Mouse (Mus musculus) CD4-positive naive resting alpha-beta T cell, adult 57 days (primary cell): ENCODE data around the gene Cyct. TPM values are rescaled to one million over a fixed set of nuclear protein-coding genes. Genes with fewer than 3 reads are reported as not detected.

Source experiments
- total RNA-seq: library from RNA; stranded (reverse); gene quantifications from one replicate; pipeline ENCODE4 v1.2.4, GENCODE M21; 2023

Cyct gene
- not detected for total RNA-seq

DNA sequence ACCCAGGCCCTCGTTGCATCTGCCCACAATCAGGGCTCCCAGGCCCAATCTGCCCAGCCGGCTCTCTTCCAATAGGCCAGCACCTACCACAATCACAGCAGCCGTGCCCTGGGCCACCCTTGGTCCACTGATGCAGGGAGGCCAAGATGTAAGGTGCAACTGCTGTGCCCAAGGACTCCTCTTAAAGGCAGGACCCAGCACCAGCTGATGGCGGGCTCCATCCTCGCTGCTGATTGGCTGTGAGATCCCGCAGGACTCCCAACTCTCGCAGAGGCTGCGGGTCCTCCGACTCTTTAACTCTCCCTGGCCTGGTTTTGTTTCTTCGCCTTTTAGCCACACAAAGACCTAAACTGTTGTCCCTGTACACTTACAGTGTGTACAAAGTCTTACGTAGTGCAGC is at the start of gene Cyct:
TSS of gene Cyct (minus strand) at position 225 of the 400 bp plus-strand sequence.

GRCm38 (mm10) chr2:76406151-76406936 is 46.1 kb upstream of the Cyct start, which contains the start of gene Osbpl6:
Gene Osbpl6, plus strand, starts transcription at chr2:76406508.

DNA sequence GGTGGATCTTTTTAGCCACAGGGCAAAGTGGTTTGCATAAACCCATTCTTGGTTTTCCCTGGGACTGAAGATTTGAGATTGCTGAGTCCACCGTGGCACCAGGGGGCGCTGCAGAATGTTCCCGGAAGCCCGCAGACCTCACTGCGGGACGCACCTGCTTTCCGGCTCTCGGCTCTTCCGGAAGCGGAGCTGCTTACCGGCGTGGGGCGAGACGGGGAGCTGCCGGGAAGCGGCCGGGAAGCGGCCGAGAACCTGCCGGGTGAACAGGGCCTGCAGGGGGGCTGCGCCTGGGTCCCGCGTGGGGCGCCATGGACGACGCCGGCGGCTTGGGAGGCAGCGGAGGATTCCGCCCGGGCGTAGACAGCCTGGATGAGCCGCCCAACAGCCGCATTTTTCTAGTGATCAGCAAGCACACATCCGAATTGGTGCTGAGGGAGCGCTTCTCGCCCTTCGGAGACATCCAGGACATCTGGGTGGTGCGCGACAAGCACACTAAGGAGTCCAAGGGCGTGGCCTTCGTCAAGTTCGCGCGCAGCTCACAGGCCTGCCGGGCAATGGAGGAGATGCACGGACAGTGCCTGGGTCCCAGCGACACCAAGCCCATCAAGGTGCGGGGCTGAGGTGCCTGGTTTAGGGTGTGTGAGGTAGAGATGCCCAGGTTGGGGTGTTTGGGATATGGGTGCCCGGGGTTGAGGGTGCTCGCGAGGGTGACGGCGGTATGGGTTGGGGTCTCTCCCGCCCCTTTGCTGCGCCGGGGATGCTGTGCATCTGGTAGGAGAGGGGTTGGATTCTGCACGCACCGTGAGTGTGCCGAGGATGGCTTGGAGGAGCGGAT is 9.8 kb upstream of the Cyct start, which contains the start of gene Rbm45:
TSS of gene Rbm45 (plus strand) at position 164 of the 835 bp plus-strand sequence.

DNA sequence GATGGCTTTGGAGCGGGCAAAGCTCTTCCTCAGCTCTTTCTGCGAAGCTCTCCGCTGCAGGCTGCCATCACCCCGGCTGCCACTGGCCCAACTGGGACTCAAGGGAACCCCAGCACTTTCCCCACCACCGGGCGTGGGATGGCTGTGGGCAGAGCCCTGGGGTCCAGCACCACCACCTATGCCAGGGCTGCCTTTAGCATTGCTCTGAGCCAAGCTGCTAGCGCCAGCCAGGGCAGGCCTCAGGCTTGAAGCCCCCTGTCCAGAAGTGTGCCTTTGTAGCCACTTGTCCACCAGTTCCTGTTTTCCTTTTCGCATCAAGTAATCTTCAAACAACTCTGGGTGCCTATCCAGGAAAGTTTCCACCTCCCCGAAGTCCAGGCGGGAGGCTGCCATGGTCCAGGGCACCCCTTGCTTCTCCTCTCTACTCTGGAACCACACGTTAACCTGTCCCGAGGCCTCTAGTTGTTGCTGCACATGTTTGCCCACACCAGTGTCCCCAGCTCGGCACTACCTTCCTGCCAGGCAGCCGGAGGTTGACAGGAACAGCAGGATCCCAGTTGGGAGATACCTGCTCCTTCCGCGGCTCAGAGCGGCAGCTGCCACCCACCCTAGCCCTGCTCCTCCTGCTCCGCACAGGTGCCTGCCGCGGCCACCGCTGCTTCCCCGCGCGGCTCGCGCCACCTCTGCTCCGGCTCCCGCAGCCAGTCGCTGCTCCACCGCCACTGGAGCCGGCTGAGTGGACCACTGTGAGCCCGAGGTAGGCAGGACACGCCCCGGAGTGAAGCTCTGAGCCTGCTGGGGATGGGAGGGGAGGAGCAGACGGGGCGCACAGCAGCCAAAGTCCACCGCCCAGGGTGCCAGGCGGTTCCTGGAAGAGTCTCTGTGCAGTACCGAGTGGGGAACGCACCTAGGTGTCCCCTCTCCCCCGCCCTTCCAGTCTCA is 21.8 kb downstream of the Cyct start, which contains the start of gene Pde11a:
TSS of gene Pde11a (minus strand) at position 560 of the 942 bp plus-strand sequence.

Other genes starting within 250 kb of the Cyct start
- 3.3 TPM for gene Pde11a, start 21.7 kb downstream of the Cyct start, total RNA-seq
- 36.0 TPM for gene Rbm45, start 9.5 kb upstream of the Cyct start, total RNA-seq
- 0.41 TPM for gene Osbpl6, start 46.1 kb upstream of the Cyct start, total RNA-seq